Mouse (Mus musculus) monocyte, adult 5-6 weeks (primary cell): ENCODE results near the gene Rflnb. TPM values are rescaled to one million over a fixed set of nuclear protein-coding genes. Genes with fewer than 3 reads are reported as not detected.

ENCODE experiments used
- total RNA-seq: library from RNA; stranded (forward); fragments of 200-1000, 200-491, 200-594 nt; gene quantifications from 3 replicates; pipeline ENCODE4 v1.2.3, GENCODE M21; 2017

Gene Rflnb
- total RNA-seq, 1 experiment from 2014 or later: 29.5 TPM

Other genes with a start within 250 kb of the Rflnb start
- gene Doc2b, start 231.7 kb downstream of the Rflnb start, total RNA-seq: not detected in 3 replicates
- 2.3 to 4.9 TPM (median 4.6 TPM) in 3 replicates for gene Rph3al, start 89.4 kb downstream of the Rflnb start, total RNA-seq
- gene 1700016K19Rik, start 27.9 kb downstream of the Rflnb start, total RNA-seq: 0.43 TPM in 1 of 3 replicates, not detected in the others
- 39.4 to 43.8 TPM (median 41.9 TPM) in 3 replicates for gene Vps53, start 151.9 kb upstream of the Rflnb start, total RNA-seq
- gene Fam57a, start 151.9 kb upstream of the Rflnb start, total RNA-seq: 0.85 to 1.8 TPM (median 1.4 TPM) in 3 replicates
- gene Dbil5, start 189.8 kb upstream of the Rflnb start, total RNA-seq: 0.97 TPM in 1 of 3 replicates, not detected in the others
- 2.3 to 4.5 TPM in 2 of 3 replicates, not detected in the other for gene Gemin4, start 189.9 kb upstream of the Rflnb start, total RNA-seq
- 3.2 to 9.7 TPM (median 5.5 TPM) in 3 replicates for gene Mrm3, start 215.9 kb upstream of the Rflnb start, total RNA-seq
- gene Glod4, start 215.9 kb upstream of the Rflnb start, total RNA-seq: 66.2 to 85.9 TPM (median 77.0 TPM) in 3 replicates